Mouse (Mus musculus) testis, postnatal 14 days (tissue): ENCODE measurements around the gene Mx1.

Experiments
- DNase-seq: peaks from one replicate; pipeline ENCODE4 v3.0.0; 2021; ENCODE audit warnings: low spot score

Gene Mx1

GRCm38 (mm10) chr16:97443670-97444263 is 18.9 kb downstream of the Mx1 start:
- peak; percentile 31 for DNase-seq

GRCm38 (mm10) chr16:97441967-97442366 is 20.7 kb downstream of the Mx1 start:
- no peak for DNase-seq

GRCm38 (mm10) chr16:97438191-97438590 is 24.5 kb downstream of the Mx1 start:
- DNase-seq: no peak

GRCm38 (mm10) chr16:97437448-97438056 is 25.2 kb downstream of the Mx1 start:
- no peak for DNase-seq

GRCm38 (mm10) chr16:97434206-97434605 is 28.5 kb downstream of the Mx1 start:
- DNase-seq: no peak

GRCm38 (mm10) chr16:97431328-97431727 is 31.4 kb downstream of the Mx1 start:
- no peak for DNase-seq

GRCm38 (mm10) chr16:97430091-97430490 is 32.6 kb downstream of the Mx1 start:
- no peak for DNase-seq

GRCm38 (mm10) chr16:97428026-97428425 is 34.7 kb downstream of the Mx1 start:
- DNase-seq: no peak

- no peak for DNase-seq
Measured at GRCm38 (mm10) chr16:97423627-97424026, 39.1 kb downstream of the Mx1 start.

GRCm38 (mm10) chr16:97421671-97422070 is 41.0 kb downstream of the Mx1 start:
- no peak for DNase-seq

- DNase-seq: no peak
Measured at GRCm38 (mm10) chr16:97418749-97419453, 43.8 kb downstream of the Mx1 start.

GRCm38 (mm10) chr16:97417896-97418542 is 44.7 kb downstream of the Mx1 start:
- DNase-seq: peak; percentile 23

- DNase-seq: no peak
Measured at GRCm38 (mm10) chr16:97405476-97406012, 57.2 kb downstream of the Mx1 start.

GRCm38 (mm10) chr16:97402213-97402785 is 60.4 kb downstream of the Mx1 start:
- no peak for DNase-seq

- DNase-seq: no peak
Measured at GRCm38 (mm10) chr16:97401741-97402140, 61.0 kb downstream of the Mx1 start.

- no peak for DNase-seq
Measured at GRCm38 (mm10) chr16:97399991-97400390, 62.7 kb downstream of the Mx1 start.

GRCm38 (mm10) chr16:97397945-97398531 is 64.7 kb downstream of the Mx1 start:
- DNase-seq: no peak
